Mouse (Mus musculus) brain, adult 2 months (tissue): ENCODE results near the gene Tlr13.

Experiments
- DNase-seq: peaks from one replicate; pipeline ENCODE4 v3.0.0; 2011; ENCODE audit warnings: low read depth, low spot score

Tlr13 gene

GRCm38 (mm10) chrX:106142936-106143335 is at the start of gene Tlr13:
Gene Tlr13 (plus strand): TSS chrX:106143204.
- no peak for DNase-seq

- peak; percentile 64 for DNase-seq
Observed at GRCm38 (mm10) chrX:106105464-106105863, 37.5 kb upstream of the Tlr13 start.

GRCm38 (mm10) chrX:106113881-106114280 is 29.1 kb upstream of the Tlr13 start:
- DNase-seq, result no peak

DNA sequence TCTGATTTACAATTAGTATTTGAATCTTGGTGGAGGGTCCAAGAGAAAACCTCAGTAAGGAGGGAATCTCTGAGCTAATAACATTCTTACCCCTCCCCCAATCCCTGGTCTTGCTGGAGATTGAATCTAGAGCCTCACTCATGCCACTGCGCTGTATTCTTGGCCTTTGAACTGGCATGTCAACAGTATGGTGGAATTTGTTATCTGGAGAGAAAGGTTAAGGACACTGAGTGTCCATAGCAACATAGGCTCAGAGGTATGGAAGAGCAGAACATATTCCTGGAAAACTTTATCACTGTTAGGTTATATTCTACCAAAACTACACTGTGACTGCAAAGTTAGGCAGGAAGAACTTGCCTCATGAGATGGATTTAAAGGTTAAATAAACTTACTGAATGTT is 28.3 kb upstream of the Tlr13 start:
- no peak for DNase-seq

DNA sequence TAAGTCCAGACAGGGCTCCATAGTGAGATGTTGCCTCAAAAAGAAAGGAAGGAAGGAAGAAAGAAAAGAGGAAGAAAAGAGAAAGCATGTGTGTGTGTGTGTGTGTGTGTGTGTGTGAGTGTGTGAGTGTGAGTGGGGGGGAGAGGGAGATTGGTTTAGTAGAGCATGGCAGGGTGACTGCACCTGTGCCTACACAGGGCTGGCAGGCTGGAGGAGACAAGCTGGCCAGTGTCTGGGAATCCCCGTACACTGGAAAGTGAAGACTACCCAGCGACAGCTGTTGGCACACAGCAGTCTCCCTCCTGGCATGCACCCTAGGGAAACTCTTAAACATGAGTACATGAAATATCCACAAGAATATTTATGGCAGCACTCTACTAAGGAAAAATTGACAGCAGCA is 20.2 kb upstream of the Tlr13 start:
- DNase-seq, result no peak

DNA sequence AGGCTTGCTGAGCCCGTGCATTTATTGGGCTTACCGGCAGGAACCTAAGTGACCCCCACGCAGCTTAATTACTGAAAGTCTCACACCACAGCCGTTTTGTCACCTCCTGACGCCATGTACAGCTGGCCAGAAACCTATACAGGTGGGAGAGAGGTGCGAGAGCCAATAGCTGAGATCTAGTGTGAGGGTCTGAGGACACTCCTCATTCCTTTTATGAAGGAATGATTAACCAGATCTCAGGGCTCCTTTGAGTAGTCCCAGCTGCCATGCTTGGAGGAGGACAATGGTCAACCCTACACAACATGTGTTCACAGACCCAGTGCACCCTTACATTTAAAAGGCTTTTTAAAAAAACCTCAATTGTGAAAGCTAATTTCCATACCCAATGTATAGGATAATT is 14.7 kb upstream of the Tlr13 start:
- no peak for DNase-seq

DNA sequence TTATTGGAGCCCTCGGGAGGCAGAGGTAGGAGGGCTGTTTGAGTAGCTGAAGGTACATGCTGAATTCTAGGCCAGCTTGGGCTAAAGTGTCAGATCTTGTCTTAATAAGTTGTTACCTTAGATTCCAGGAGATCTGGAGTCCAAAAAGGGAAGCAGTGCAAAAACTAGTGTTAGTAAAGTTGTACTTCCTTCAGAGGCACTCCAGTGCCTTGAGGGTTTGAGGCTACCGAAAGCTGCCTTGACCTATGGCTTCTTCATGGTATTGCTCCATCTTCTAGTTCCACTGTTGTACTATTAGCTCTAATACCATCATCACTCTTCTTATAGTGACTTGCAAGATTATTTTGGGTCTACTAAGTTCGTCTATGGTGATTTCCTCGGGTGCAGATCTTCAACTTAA is 13.1 kb upstream of the Tlr13 start:
- no peak for DNase-seq

DNA sequence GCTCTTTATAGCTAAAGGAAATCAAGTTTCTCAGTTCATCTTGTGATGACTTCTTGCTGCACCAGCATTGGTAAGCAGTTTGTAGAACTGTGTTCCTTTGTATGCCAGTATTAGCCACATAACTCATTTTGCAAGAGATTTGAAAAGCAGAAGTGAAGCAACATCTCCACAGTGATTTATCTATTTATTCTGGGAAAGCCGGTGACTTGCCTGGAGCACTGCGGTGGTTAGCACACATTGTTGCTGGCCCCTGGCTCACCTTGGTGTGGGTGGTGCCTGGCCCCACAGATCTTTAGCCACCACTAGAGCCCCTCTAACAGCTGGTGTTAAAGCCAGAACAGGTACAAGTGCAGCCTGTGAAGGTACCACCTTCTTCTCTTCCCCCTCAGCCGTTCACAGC is 8.1 kb upstream of the Tlr13 start:
- no peak for DNase-seq

GRCm38 (mm10) chrX:106135484-106135883 is 7.5 kb upstream of the Tlr13 start:
- no peak for DNase-seq

DNA sequence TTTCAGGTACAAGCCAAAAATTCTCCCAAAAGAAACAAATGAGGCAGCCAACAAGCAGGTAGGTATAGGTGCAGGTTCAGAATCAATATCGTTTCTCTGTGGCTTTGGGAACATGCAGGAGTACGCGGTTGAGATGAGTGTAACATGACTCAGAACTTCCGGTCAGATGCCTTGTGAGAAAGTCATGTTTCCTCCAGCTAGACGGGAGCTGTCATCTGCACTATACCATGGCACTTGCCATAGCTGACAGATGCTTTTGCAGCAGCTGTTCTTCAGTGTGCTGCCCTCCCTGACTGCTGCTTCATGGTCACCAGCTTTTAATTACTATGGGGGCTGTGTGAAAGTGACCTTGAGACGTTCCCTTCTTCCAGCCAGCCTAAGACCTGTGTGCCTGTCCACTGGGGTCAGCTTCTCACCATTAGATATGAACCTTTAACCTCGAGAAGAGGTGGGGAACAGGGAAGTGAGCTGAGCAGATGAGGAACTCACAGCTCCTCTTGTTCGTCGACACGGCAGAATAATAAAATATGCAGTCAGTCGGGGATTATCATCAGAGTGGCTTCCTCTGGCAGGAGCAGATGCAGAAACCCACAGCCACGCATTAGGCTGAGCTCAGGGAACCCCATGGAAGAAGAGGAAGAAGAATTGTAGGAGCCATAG is 7.0 kb upstream of the Tlr13 start:
- DNase-seq, result no peak

- DNase-seq, result peak; percentile 39
Observed at GRCm38 (mm10) chrX:106139309-106140070, 3.5 kb upstream of the Tlr13 start.

- DNase-seq, result no peak
Observed at GRCm38 (mm10) chrX:106148185-106148584, 5.2 kb downstream of the Tlr13 start.

- DNase-seq, result no peak
Observed at GRCm38 (mm10) chrX:106149460-106149859, 6.5 kb downstream of the Tlr13 start.

GRCm38 (mm10) chrX:106154180-106154586 is 11.2 kb downstream of the Tlr13 start:
- DNase-seq, result no peak

DNA sequence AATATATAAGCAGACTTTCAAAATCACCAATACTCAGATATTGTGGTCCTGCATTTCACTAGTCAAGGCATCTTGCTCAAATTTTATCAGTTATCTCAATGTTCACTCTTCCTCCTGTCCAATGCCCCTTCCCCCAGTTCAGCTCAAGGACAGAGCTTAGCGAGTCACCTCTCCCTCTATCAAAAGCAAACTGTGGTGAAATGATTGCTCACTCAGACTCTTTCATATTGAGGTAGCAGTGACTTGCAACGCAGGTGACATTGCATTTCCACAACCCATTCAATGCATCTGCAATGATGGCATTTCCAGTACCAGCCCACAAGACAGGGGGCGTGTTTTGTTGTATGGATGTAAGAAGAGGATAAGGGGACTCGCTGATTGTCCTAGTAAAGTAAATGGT is 12.9 kb downstream of the Tlr13 start:
- DNase-seq, result no peak

DNA sequence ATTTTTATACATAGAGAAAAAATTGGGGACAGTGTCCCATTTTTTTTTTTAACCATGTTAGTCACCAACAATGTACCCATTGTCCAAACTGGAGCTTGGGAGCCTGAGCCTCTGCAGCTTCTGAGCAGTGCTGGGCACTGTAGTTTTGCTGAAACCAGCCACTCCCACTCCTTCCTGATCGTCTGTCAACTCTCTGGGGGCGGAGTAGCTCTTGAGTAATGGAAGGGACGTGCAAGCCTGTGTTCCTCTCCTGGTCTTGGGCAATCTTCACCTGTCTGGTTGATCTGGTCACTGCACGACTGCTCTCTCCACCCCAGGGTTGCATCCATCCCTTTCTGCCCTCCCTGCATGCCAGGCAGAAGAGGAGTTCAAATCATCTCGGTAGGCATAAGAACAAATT is 21.0 kb downstream of the Tlr13 start:
- DNase-seq, result peak; percentile 12

GRCm38 (mm10) chrX:106164555-106164954 is 21.6 kb downstream of the Tlr13 start:
- DNase-seq, result no peak

DNA sequence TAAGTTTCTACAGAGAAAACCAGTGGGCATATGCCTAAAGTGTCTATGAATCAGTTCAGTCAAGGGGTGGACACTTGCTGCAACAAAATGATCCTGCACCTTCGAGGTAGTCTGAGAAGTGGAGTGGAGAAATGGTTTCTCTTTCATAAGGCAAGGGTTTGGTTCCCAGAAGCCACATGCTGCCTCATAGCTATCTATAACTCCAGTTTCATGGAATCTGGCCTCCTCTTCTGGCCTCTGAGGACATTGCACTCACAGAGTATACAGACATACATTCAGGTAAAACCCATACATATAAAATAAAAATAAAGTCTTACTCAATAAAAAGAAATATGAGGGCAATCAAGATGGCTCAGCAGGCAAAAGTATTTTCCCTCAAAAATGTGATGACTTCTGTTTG is 22.1 kb downstream of the Tlr13 start:
- DNase-seq, result no peak

DNA sequence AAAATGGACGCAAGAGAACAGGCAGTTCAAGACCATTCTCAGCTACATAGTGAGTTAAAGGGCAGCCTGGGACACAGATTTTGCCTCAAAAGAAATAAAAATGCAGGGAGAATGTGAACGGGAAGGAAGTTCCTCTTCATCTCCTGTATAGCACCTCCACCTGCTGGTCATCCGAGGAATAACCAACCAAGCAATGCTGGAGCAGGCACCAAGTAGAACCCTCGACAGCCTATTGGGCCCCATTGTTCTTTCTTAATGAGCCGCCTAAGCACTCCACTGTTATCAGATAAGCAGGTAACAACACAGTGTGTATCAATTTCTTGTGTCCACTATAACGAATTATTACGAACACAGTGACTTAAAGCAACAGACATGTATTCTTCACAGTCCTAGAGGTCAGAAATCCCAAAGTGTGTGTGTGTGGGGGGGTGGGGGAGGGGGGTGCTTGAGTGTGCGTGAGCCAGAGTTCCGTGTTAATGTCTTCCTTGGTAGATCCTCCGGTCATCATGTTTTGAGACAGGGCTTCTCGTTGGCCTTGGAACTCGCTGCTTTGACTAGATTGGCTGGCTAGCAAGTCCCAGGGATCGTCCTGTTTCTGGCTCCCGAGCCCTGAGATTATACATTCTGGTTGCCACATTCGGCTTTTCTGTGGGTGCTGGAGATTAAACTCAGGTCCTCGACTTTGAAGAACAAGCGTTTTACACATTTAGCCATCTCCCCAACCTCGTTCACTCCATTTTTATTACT is 28.3 kb downstream of the Tlr13 start:
- peak; percentile 89 for DNase-seq

DNA sequence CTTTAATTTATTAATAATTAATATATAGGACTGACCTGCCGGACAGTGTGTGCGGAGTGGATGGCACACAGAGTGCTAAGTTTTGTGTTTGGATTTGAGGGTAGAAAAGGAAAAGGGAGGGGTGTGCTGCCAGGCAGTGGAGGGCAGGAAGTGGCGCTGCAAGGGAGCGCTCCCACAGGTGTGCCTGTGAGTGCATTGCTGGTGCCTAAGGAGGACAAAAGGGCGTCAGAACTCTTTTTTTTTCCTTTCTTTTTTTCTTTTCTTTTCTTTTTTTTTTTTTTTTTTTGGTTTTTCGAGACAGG is 28.8 kb downstream of the Tlr13 start:
- DNase-seq, result no peak

DNA sequence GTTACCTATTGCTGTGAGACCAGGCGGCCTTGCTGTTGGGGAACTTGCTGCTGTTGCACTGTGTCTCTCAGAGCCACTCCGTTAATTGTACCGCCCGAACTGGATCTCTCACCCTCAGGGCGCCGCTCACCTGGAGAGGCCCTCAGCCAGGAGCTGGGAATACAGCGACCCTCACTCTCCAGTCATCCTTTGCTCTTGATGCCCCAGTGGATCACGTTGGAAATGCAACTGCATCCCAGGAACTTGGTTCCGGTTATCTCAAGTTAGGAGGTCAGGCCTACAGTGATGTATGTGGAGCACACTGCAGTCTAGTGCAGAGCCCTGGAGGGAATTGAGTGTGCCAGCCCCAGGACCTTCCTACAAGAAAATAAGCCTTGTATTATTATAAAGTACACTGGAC is 33.3 kb downstream of the Tlr13 start:
- no peak for DNase-seq

DNA sequence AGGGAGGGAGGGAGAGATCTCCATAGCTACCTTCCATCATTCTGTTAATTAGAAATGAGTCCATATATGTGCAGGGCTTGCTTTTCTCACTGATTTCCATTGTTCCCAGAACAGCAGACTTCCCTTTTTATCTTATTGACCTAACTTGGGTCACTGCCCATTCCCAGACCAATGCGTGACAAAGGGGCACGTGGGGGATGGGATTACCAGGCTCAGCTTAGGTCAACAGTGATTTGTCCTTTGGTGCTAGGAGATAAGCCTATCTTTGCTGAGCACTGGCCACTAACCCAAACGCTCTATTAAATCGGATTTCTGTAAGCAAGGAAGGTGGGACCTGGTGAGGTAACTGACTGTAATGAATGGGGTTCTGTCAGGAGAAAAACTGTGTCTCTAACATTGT is 41.3 kb downstream of the Tlr13 start:
- DNase-seq, result no peak

DNA sequence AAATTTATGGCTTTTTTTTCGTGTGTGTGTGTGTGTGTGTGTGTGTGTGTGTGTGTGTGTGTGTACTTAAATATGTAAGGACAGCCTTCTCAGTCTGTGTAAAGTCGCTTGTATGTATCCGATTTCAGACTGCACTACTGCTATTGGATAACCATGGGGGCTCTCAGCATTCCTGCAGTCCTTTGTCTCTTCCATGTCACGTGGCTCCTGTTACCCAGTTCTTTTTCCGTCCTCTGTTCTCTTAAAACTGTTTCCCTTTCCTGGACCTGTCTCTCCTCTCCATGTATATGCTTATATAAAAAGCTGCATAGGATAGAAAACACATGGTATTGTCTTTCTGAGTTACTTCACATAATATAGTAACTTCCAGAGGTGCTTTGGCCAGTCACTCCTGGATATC is 42.7 kb downstream of the Tlr13 start:
- DNase-seq, result no peak
